Mouse (Mus musculus) left cerebral cortex, postnatal 4 days (tissue): ENCODE data around the gene Oas1h. TPM values are rescaled to one million over a fixed set of nuclear protein-coding genes. Genes with fewer than 3 reads are reported as not detected.
"Not testable (repeated sequence)": the region's sequence is repeated elsewhere in the genome, so short reads cannot be mapped to it uniquely, and the experiment has no call there.

Source experiments
- DNase-seq: peaks from one replicate; pipeline ENCODE4 v3.0.0-alpha.2; 2022
- intact Hi-C: fragments of 180-260 bp; cut with DNase I; formaldehyde crosslinking; loops from one replicate; pipeline ENCODE4 v1.15.1; 2025
- total RNA-seq, 2 experiments: library from RNA; stranded (reverse); gene quantifications; 2 replicates each; pipeline ENCODE4 v1.2.3; 2021

The Oas1h gene
- total RNA-seq, 2 experiments from 2014 or later: not detected

- DNase-seq, intact Hi-C loops: not testable (repeated sequence)
Measured at GRCm38 (mm10) chr5:120878803-120879202, 17.6 kb downstream of the Oas1h start.

GRCm38 (mm10) chr5:120881681-120882080, 20.5 kb downstream of the Oas1h start:
- DNase-seq, intact Hi-C loops: not testable (repeated sequence)

DNA sequence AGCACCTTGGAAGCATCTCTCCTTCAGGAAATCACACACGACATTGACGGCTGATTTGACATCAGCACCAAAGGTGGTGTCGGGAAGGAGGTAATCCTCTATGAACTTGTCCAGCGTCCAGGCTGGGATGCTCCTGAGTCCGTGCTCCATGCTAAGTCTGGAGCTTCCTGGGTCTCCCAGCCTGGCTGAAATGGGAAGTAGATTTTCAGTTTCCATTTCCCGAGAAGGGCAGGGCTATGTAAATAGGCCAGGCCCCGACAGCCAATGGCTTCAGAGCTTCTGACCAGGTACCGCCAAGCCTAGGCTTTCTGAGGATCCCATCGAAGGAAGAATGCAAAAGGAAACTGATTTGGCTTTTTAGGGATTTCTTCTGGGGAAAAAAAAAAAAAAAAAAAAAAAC, 26.2 kb downstream of the Oas1h start, which contains the start of gene Oas1g:
Gene Oas1g, minus strand, starts transcription at position 201 of the 400 bp plus-strand sequence.
- intact Hi-C loops, DNase-seq: not testable (repeated sequence)

- intact Hi-C loops: no loop called here
- no peak for DNase-seq
Measured at GRCm38 (mm10) chr5:120887831-120888230, 26.6 kb downstream of the Oas1h start.

- intact Hi-C loops: not testable (repeated sequence)
Measured at GRCm38 (mm10) chr5:120888294-120888815, 27.1 kb downstream of the Oas1h start.

DNA sequence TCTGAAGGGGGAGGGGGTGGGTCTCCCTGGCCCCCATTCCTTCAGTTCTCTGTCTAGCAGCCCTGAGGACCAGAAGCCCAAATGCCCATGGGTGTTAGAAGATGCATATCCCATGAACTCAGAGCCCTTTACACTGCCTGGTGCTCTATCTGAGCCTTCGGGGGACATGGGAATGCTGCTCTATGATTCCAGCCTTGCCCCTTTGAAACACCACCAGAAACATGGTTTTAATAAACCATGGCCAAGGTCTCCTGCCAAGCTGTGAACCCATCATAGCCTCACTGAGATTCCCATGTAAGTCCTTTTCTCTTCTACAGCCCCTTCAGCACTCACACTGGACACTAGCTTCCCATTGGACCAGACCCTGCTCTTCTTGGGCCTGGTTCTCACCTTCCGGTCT, 28.8 kb downstream of the Oas1h start:
- intact Hi-C loops: no loop called here
- DNase-seq: no peak

More at GRCm38 (mm10) chr5:120888294-120888815, 27.1 kb downstream of the Oas1h start:
- not testable (repeated sequence) for DNase-seq

- no peak for DNase-seq
- intact Hi-C loops: no loop called here
Measured at GRCm38 (mm10) chr5:120890991-120891390, 29.8 kb downstream of the Oas1h start.

DNA sequence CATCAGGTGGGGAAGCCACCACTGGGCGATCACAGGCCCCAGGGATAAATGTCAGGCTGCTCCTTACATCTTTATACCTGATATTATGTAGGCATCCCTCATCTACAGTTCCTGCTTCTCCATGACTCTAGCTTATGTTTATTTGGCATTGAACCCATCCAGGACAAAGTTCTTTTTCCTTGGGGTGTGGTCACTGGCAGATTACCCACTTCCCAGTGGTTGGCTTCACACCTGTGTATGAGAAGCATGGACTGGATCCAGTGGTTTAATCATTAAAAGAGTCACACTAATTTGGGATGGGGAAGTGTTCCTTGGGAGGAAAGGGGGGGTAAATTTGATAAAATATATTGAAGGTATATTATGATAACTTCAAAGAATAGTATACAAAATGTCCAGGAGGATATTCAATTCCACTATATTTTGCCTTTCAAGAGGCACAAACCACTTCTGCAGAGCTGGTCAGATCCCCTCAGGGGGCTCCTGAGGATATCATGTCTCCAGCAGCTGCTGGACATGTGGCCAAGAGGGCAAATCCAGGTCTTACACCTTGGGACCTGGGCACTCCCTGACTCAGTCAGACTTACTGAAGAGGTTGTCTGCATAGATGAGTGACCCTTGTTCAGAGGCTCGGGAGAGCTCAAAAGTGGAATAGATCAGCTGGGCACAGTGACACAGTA, 30.5 kb downstream of the Oas1h start:
- DNase-seq, intact Hi-C loops: not testable (repeated sequence)

DNA sequence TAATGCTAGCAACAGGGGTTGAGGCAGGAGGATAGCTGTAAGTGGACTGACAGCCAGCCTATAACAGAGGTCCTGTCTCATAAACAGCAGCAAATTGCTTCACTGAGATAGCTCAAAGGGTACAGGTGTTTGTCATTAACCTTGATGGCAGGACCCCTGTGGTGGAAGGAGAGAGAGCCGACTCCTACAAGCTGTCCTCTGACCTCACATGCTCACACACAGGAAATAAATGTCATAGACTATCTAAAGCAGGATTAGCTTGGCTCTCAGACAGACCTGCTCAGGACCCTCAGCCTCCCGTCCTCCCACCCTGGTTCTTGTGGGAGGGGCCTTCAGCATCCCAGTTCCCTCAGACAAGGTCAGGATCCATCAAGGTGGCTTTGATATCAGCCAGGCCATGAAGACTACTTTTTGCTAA, 31.0 kb downstream of the Oas1h start:
- DNase-seq: no peak
- intact Hi-C loops: no loop called here

DNA sequence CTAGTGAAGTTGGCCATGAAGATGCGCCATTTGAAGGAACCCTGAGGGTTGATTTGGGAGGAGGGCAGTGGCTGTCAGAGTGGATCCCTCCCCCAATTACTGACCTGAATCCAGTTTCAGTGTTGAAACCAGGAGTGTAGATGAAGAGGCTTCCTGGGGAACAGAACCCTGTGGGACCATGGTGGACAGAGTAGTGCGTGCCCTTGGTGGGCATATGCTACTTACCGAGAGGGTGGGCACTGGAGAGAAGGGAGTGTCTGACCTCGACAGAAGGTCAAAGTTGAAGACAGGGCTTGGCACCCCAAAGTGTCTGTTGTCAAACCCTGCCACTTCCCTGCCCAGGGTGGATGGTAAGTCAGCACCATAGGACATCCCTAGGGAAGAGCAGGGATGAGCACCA, 32.6 kb downstream of the Oas1h start:
- DNase-seq, intact Hi-C loops: not testable (repeated sequence)

DNA sequence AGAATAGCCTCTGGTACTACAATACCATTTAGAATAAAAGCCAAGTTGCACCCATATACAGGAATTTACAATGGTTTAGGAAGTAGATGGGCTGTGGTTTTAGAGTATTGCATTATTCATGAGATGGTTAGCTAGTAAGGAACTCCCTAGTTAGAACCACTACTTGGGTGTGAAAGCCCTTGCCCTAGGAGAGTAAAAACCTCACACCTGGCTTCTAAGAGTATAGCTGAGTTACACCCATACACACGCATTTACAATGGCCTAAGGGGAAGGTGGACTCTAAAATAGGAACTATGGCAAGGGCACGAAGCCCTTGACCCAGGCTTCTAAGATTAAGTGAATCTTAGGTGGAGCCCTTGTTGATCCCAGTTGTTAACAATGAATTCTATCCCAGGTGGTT, 33.5 kb downstream of the Oas1h start:
- intact Hi-C loops: not testable (repeated sequence)

GRCm38 (mm10) chr5:120895231-120895900, 34.1 kb downstream of the Oas1h start:
- intact Hi-C loops: no loop called here
- no peak for DNase-seq

More for the DNA sequence above, 33.5 kb downstream of the Oas1h start:
- DNase-seq: not testable (repeated sequence)

DNA sequence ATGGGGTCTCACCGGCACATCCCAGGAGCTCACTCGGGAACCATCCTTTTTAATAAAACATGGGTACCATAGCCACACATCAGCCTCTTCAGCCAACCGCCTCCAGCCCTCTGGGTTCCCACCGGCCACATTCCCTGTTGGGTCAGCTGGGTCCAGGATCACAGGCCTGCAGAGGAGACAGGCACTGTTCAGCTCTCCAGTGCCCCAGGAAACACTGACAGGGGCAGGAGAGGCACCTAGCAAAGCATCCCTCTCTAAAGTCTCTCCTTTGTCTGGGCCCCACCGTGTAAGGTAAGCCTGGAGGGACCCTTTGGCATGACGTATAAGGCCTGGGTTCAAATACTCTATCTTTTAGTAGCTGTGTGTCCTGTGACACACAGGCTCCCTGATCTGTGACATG, 37.1 kb downstream of the Oas1h start:
- DNase-seq: no peak
- intact Hi-C loops: no loop called here

DNA sequence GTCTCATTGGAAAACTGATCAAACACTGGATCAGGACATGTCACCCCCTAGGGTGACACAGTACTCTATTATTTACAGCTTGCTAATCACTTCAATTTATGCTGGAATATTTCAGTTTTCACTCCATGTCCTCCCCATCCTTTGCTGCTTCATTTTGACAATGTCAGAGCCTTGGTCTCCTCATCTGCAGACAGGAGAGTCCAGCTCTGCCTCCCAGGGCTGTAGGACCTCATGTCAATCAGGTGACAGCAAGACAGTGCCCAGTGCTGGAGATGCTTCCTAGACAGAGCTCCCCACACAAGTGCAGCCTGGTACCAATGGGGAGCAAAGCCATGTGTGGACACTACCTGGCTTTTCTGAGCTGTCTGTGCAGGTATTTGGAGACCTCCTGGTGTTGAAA, 37.5 kb downstream of the Oas1h start:
- intact Hi-C loops: no loop called here
- DNase-seq: no peak

GRCm38 (mm10) chr5:120900666-120901065, 39.4 kb downstream of the Oas1h start:
- intact Hi-C loops: no loop called here
- DNase-seq: no peak

DNA sequence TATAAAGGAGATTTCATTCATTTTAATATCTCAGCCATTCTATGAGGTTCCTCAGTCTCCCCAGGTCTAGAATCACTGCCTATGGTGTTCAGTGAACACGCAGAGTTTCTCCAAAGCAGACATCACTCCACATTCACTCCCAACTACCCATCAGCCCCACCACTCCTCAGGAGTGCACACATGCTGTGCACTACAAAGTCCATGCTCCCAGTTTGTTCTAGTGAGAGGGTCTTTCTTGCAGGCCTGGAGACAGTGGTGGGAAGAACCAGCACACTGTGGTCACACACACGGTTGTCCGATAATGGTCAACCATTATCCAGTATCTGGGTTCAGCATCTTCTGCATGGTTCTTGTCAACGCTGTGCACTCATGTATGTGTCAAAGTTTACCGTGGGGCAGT, 40.8 kb downstream of the Oas1h start:
- DNase-seq: no peak
- intact Hi-C loops: no loop called here

DNA sequence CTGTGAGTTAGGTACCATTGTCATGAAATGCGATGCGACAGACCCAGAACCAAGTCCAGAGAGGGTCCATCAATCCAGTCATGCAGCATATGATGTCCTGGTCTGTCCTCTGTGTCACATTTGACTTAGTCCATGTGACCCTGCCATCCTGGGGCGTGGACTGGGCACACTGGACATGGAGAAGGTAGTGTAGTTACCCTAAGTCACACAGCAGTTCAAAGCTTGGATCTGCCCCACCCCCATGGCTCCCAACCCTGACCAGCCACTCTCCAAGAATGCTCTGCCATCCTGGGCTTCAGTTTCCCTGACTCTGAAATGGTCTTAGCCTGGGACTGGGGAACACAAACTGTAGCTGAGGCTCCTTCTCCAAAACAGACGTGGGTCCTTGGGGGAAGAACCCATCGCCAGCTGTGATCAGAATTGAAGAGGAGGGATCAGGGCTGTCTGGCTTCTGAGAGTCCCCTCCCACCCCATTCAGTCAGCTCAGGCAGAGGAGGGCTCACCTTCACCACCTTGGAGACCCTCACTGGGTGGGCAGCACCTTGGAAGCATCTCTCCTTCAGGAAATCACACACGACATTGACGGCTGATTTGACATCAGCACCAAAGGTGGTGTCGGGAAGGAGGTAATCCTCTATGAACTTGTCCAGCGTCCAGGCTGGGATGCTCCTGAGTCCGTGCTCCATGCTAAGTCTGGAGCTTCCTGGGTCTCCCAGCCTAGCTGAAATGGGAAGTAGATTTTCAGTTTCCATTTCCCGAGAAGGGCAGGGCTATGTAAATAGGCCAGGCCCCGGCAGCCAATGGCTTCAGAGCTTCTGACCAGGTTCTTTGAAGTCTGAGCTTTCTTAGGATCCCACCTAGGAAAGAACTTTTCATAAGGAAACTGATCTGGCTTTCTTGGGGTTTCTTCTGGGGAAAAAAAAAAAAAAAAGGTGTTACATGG, 45.8 kb downstream of the Oas1h start, which contains the start of gene Oas1a:
Gene Oas1a, minus strand, starts transcription at position 731 of the 943 bp plus-strand sequence.
- DNase-seq, intact Hi-C loops: not testable (repeated sequence)

GRCm38 (mm10) chr5:120908196-120908920, 47.1 kb downstream of the Oas1h start:
- intact Hi-C loops: no loop called here
- DNase-seq: no peak

DNA sequence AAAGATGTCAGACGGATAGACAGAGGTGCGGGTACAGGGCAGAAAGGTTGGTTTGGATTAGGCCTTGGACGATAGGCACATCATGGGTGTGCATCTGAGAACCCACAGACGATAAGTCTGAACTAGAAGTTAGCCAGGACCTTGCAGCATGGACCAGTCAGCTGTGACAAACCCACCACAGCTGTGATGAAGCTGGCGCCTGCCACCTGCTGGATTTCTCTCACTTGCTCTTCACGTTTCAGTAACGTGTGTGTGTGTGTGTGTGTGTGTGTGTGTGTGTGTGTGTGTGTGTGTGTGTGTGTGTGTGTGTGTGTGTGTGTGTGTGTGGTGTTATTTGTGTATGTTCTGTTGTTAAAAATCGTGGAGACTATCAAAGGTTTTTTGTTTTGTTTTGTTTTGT, 53.0 kb downstream of the Oas1h start, which contains the start of gene Oas1d:
Gene Oas1d, plus strand, starts transcription at position 333 of the 400 bp plus-strand sequence.
- DNase-seq, intact Hi-C loops: not testable (repeated sequence)
